Mouse (Mus musculus) limb, embryonic 13.5 days (tissue): Measurements from ENCODE around the gene Chd2. TPM values are rescaled to one million over a fixed set of nuclear protein-coding genes. Genes with fewer than 3 reads are reported as not detected.
A peak's percentile ranks its signal among the peaks of the same experiment; 100 is the strongest.

Experiments
- ATAC-seq: fragments of 200-750 bp; cut with Nextera tagmentation; 2 replicates; pipeline ENCODE4 v1.8.0; 2017; ENCODE audit warnings: low read depth, moderate number of reproducible peaks, moderate TSS enrichment; ENCODE audit not compliant: low FRiP score
- H3K27ac ChIP-seq: fragments of 300-500 bp; sonication (generic); 2 replicates; pipeline ENCODE4 v1.5.1; 2015; ENCODE audit warnings: inconsistent platforms, mild to moderate bottlenecking, moderate library complexity
- H3K27me3 ChIP-seq: fragments of 300-500 bp; sonication (generic); 2 replicates; pipeline ENCODE4 v1.6.1; 2015; ENCODE audit warnings: mild to moderate bottlenecking, inconsistent platforms
- H3K36me3 ChIP-seq: fragments of 300-500 bp; sonication (generic); 2 replicates; pipeline ENCODE4 v1.6.1; 2015; ENCODE audit warnings: inconsistent platforms, mild to moderate bottlenecking, moderate library complexity
- H3K4me1 ChIP-seq: fragments of 300-500 bp; sonication (generic); 2 replicates; pipeline ENCODE4 v1.6.1; 2015; ENCODE audit warnings: inconsistent platforms
- H3K4me2 ChIP-seq: fragments of 300-500 bp; sonication (generic); replicated peaks from 2 replicates; pipeline ENCODE4 v1.6.1; 2015; ENCODE audit warnings: inconsistent platforms, mild to moderate bottlenecking, moderate library complexity
- H3K4me3 ChIP-seq: fragments of 300-500 bp; sonication (generic); 2 replicates; pipeline ENCODE4 v1.5.1; 2015; ENCODE audit warnings: moderate library complexity, mild to moderate bottlenecking, inconsistent platforms
- H3K9ac ChIP-seq: fragments of 300-500 bp; sonication (generic); 2 replicates; pipeline ENCODE4 v1.6.1; 2015; ENCODE audit warnings: mild to moderate bottlenecking, inconsistent platforms
- H3K9me3 ChIP-seq: fragments of 300-500 bp; sonication (generic); 2 replicates; pipeline ENCODE4 v1.6.1; 2016; ENCODE audit warnings: inconsistent platforms
- WGBS: fragments of 180-500 bp; shearing (Covaris S2); methylation state at CpG from one replicate; pipeline ENCODE4 v1.1.7; 2015; 5-methylcytosine and 5-hydroxymethylcytosine counted together
- polyA plus RNA-seq: library from polyadenylated mRNA; unstranded; fragments of >200 nt; fragmentation: Nextera tagmentation; extraction: Ambion mirVana; gene quantifications from 2 replicates; pipeline ENCODE4 v1.2.1, GENCODE M21; 2015

The Chd2 gene
- polyA plus RNA-seq, 1 experiment from 2014 or later, result 66.3 TPM

DNA sequence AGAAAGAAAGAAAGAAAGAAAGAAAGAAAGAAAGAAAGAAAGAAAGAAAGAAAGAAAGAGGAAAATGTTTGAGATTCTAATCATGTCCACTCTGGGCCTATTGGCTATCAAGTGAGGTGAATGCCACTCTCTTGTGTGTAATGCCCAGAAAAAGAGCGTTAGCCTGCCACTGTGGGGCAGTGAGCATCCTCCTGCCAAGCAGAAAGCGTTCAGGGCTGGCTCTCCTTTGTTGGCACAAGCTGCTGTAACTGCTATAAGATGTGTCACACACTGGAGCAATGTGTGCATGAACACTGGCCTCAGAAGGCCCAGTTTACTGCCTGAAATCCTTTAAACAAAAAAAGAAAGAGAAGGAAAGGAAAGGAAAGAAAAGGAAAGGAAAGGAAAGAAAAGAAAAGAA is 139.5 kb downstream of the Chd2 start:
- Histone ChIP-seq H3K27me3 (no peaks in the 10 kb centered on the region), H3K36me3 (peaks cover 48% of the 10 kb centered on the region), H3K4me2 (no peak overlapping the region), H3K27ac (no peak overlapping the region), H3K4me1 (peaks cover 60% of the 10 kb centered on the region), H3K9ac (no peak overlapping the region), H3K4me3 (no peak overlapping the region), H3K9me3 (peaks cover 10% of the 10 kb centered on the region)
- ATAC-seq, result no peak
- 59% methylated on average over 2 of the region's 2 CpGs for WGBS

DNA sequence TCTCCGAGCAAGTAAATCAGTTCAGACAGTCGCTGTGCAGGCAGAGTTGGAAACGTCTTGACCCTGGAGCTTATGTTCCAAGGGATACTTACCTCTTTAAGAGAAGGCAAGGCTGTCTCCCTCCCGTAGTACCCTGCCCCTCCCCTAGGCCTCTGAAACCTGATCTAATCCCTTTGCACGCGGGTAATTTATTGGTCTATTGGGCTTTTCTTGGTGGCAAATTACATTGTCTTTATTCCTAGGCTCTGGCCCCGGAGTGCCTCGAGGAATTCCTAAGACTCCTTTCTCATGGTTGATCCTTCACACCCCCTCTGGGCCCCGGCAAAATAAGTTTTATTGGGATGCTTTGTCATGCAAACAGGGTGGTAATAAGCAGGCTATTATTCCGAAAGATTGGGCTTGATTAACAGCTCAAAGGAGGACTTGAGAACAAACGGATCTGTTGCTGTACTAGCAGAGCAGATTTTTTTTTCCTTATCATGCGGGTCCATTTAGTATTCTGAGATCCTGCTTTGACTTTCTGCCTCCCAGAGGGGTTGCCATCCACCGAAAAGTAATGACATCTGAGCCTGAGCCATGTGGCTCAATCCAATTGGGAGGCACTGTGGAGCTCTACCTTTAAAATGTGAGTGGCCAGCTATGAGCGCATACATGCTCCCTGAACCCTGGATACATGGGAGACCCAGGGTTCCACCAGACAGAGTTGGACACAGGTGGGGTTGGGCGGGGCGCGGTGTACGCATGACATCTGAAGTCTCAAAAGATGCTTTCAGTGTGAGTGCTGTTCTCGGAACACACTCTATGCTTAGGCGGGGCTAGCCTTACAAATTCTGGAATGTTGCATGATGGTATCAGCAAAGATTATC is 141.3 kb downstream of the Chd2 start:
- no peak overlapping the region for H3K27ac ChIP-seq
- no peaks in the 10 kb centered on the region for H3K27me3 ChIP-seq
- H3K36me3 ChIP-seq, result peaks cover 29% of the 10 kb centered on the region
- H3K9ac ChIP-seq, result no peak overlapping the region; the same call in 1 of the 2 replicates
- no peaks in the 10 kb centered on the region for H3K9me3 ChIP-seq
- WGBS, result 15% methylated on average over 20 of the region's 20 CpGs
- H3K4me2 ChIP-seq, result peak overlapping the region; percentile 65
- H3K4me3 ChIP-seq, result peak overlapping the region; percentile 32
- ATAC-seq, result peak; percentile 57
- H3K4me1 ChIP-seq, result peaks cover 77% of the 10 kb centered on the region

DNA sequence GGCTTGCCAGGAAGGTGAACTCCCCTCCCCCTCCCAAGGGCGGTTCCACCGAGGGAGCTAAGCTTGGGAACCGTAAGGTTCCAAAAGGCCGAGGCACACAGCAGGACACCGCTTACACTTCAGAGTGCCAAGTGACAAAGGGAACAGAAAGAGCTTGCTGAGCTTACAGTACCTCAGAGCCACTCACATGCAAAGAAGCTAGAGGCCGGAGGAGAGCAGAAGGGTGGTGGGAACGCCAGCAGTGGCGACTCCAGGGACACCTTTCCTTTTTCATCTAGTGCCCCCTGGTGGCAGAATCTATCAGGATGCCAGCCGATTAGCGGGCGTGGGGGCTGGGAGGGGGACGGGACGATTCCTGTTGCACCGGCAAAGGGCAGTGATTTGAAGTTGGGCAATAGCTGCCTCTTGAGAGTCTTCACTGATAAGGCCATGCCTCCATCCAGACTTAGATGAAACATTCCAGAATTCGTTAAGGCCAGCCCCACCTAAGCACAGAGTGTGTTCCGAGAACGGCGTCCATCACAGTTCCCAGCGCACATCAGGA is 142.1 kb downstream of the Chd2 start:
- peak; percentile 55 for ATAC-seq
- Histone ChIP-seq H3K27me3 (no peaks in the 10 kb centered on the region), H3K4me3 (peak overlapping the region; percentile 32), H3K27ac (peak overlapping the region; percentile 23; the same call in 1 of the 2 replicates), H3K9ac (peak overlapping the region; percentile 50), H3K9me3 (no peaks in the 10 kb centered on the region), H3K4me1 (peaks cover 84% of the 10 kb centered on the region), H3K36me3 (peaks cover 29% of the 10 kb centered on the region), H3K4me2 (peak overlapping the region; percentile 65)
- WGBS, result 1% methylated on average over 19 of the region's 19 CpGs

DNA sequence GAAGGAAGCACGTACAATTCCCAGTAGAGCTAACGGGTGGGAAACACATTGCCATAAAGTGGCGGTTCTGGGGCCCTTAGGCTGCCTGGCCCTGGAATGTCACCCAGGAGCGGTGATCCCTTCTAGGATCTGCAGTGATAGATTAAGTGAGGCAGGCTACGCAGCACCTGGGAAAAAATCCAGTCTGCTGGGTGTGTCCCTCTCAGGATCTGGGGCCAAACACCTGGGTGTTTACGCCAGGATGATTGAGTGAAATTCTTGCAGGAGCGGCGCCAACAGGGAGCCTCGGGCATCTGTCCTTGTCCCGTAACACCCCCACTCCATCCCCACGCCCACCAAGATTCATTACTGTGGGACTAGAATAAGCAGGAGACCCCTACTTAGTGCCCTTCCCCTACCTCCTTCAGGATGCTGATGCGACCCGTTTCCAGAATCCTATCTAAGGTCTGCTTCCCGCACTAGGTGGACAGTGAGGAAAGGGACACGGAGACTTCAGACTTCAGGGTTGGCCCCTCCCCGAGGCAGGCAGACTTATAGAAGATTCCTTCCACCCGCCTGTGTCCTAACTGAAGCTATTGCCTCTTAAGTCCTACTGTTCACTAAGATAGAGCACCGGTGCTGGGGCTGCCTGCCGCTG is 142.7 kb downstream of the Chd2 start:
- no peak for ATAC-seq
- H3K4me2 ChIP-seq, result peak overlapping the region; percentile 65
- H3K4me3 ChIP-seq, result peak overlapping the region; percentile 32
- peaks cover 90% of the 10 kb centered on the region for H3K4me1 ChIP-seq
- peaks cover 23% of the 10 kb centered on the region for H3K36me3 ChIP-seq
- H3K27me3 ChIP-seq, result no peaks in the 10 kb centered on the region
- whole genome bisulfite sequencing, result 9% methylated on average over 19 of the region's 19 CpGs
- H3K9me3 ChIP-seq, result no peaks in the 10 kb centered on the region
- H3K27ac ChIP-seq, result peak overlapping the region; percentile 23; the same call in 1 of the 2 replicates
- peak overlapping the region; percentile 50 for H3K9ac ChIP-seq

DNA sequence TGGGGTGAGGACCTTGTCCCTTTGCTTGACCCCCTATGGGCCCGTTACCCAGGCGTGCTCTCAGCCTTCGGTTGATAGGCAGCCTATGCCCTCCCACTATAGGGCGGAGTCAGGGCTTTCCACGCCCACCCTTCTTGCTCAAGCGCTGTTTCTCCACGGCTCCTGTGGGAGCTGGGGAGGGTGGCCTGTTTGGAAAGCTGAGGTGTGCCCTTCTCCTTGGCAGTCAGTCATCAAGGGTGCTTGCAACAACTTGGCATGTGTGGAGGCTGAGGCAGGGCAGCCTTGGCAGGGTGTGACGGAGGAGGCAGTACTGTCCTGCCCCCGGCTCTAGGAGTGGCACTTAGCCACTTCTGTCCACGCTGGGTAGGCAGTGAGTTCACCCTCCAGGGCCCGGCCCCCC is 143.3 kb downstream of the Chd2 start:
- Histone ChIP-seq H3K9ac (peak overlapping the region; percentile 50; the same call in 1 of the 2 replicates), H3K27ac (no peak overlapping the region), H3K4me3 (peak overlapping the region; percentile 32), H3K4me1 (peaks cover 90% of the 10 kb centered on the region), H3K4me2 (peak overlapping the region; percentile 65), H3K9me3 (no peaks in the 10 kb centered on the region), H3K36me3 (peaks cover 19% of the 10 kb centered on the region), H3K27me3 (no peaks in the 10 kb centered on the region)
- 8% methylated on average over 11 of the region's 11 CpGs for WGBS
- 0 out of 2 replicates have a peak, but pooled peaks have one; percentile 9 for ATAC-seq

DNA sequence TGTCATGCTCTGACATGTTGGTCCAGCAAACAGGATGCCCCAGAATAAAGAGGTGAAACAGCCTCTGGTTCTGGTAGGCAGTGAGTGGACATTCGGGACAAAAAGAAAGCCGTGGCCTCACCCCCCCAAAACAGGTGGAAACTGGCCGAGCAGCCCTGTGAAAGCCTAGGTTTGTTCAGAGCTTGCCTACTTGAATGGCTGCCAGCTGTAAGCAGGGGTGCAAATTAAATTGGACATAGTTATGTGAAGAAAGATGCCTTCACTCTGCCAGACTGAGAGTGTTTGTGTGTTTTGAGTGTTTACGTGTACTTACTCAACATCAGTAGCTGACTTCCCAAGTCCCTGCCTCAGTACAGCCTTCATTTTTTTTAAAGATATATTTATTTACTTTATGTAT is 147.6 kb downstream of the Chd2 start:
- Histone ChIP-seq H3K4me1 (peaks cover 81% of the 10 kb centered on the region), H3K27ac (peak overlapping the region; percentile 99; the same call in 1 of the 2 replicates), H3K4me3 (peak overlapping the region; percentile 90), H3K9ac (peak overlapping the region; percentile 96), H3K36me3 (peaks cover 19% of the 10 kb centered on the region), H3K27me3 (no peaks in the 10 kb centered on the region), H3K9me3 (no peaks in the 10 kb centered on the region), H3K4me2 (peak overlapping the region; percentile 92)
- 34% methylated on average over 4 of the region's 4 CpGs for WGBS
- no peak for ATAC-seq

DNA sequence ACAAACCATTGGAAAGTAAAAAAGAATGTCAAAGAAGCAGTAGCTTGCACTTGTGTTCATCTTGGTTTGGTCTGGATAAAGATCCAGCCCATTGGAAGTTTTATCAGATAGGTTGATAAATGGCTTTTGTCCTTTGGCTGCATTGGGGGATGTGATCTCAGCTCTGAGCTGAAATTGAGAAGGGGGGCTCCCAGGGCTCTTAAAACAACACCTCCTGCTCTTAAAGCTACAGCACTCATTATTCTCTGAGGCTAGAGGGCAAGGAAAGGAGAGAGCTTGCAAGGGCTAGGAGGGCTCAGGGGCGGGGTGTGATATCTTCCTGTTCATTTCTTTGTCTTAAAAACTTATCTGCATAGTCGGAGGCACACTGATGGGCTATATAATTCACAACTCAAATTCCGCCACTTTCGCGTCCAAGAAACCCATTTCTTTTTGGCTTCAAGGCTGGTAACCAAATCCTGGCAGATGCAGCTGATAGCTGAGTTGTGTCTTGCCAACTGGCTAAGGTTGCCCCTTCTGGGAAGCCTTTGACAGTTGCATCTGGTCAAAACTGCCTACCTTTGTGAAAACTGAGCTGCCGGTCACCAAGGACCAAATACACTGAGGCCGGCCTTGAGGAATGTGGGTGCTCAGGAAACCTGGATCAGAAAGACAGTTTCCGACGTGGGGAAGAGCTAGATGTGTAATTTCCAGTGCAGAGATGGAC is 148.2 kb downstream of the Chd2 start:
- Histone ChIP-seq H3K36me3 (peaks cover 18% of the 10 kb centered on the region), H3K27me3 (no peaks in the 10 kb centered on the region), H3K4me3 (peak overlapping the region; percentile 90), H3K4me1 (peaks cover 76% of the 10 kb centered on the region), H3K4me2 (peak overlapping the region; percentile 92), H3K9me3 (no peaks in the 10 kb centered on the region), H3K9ac (peak overlapping the region; percentile 96), H3K27ac (peak overlapping the region; percentile 99; the same call in 1 of the 2 replicates)
- WGBS, result 31% methylated on average over 9 of the region's 9 CpGs
- ATAC-seq, result no peak

DNA sequence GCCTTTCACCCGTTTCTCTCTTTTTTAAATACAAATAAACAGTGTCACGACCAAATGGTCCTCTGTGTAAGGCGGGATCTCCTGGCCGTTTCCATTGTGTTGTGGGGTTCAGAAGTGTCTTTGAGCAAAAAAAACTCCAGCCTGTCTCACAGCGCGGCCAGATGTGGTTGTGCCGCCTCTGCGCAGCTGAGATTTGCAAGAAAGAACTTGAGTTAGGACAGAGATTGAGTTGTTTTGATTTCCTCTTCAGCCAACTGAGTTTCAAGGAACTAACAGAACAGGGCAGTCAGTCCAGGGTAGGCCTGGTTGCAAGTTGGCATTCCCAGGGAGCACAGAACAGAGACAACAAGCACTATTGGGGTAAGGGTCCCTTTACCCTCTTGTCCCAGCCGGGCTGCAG is 149.3 kb downstream of the Chd2 start:
- Histone ChIP-seq H3K9me3 (no peaks in the 10 kb centered on the region), H3K9ac (peak overlapping the region; percentile 96), H3K36me3 (peaks cover 7% of the 10 kb centered on the region), H3K4me2 (peak overlapping the region; percentile 92), H3K4me3 (peak overlapping the region; percentile 90), H3K27ac (peak overlapping the region; percentile 99), H3K4me1 (peaks cover 65% of the 10 kb centered on the region), H3K27me3 (no peaks in the 10 kb centered on the region)
- ATAC-seq, result no peak
- WGBS, result under 1% methylated on average over 9 of the region's 9 CpGs

DNA sequence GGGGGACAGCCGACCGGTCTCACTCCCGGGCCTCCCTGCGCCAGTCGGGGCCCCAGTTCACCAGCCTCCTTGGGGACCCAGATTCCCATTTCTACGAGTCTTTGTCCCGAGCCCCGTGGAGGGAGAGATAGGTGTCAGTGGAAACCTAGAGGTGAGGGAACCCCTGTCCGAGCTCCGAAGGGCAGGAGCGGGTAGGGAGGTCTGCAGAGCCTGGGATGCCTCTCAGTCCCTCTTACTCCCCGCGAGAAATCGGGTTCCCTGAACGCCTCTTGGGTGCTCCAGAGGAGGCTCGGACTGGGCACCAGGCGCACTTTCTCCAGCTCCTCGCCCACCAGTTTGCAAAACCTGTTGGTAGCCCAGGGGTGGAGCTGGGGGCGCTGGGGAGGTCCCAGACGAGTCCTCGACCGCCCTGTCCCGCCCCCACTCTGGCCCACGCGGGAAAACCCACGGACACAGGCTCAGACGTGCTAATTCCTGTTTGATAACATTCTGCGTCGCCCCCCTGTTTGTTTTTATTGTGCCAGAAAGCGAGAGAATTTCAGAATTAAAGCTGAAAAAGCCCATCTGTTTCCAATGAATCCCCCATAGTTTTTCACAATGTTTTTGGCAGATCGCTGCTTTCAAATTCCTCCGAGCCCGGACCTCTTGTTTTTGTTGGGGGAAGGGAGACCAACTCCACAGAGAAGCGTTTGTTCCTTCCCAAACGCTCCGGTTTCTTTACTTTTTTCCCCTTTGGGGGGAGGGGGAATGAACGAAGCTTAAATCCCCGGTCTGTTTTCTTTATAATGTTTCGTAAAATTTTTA is 149.9 kb downstream of the Chd2 start:
- H3K4me3 ChIP-seq, result peak overlapping the region; percentile 90
- peak overlapping the region; percentile 99 for H3K27ac ChIP-seq
- H3K4me2 ChIP-seq, result peak overlapping the region; percentile 92
- no peaks in the 10 kb centered on the region for H3K9me3 ChIP-seq
- no peaks in the 10 kb centered on the region for H3K27me3 ChIP-seq
- under 1% methylated on average over 39 of the region's 39 CpGs for WGBS
- peaks cover 59% of the 10 kb centered on the region for H3K4me1 ChIP-seq
- peak overlapping the region; percentile 96 for H3K9ac ChIP-seq
- peak; percentile 19; the same call in 1 of the 2 replicates for ATAC-seq
- H3K36me3 ChIP-seq, result peaks cover 6% of the 10 kb centered on the region; the same call in 1 of the 2 replicates

DNA sequence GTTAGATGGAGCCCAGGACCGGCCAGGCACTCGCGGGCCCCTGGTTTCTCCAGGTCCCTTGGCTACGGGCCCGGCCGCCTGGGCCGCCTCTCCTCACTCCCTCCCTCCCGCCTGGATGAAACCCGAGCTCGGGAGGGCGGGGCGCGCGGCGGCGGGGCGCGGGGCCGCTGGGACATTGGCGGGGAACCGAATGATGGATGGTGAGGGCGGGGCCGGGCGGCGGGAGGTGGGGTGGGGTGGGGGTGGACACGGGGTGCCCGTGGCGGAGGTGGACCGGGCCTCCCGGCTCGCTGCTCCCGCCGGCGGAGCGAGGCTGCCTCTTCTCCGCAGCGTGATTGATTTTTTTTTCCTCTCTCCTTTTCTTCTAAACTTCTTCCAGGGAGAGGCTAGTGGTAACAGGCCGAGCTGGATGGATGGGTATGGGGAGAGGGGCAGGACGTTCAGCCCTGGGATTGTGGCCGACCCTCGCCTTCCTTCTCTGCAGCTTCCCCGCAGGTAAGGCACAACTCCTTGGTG is 150.6 kb downstream of the Chd2 start:
- peaks cover 53% of the 10 kb centered on the region for H3K4me1 ChIP-seq
- peak overlapping the region; percentile 99 for H3K27ac ChIP-seq
- under 1% methylated on average over 29 of the region's 42 CpGs for WGBS
- no peaks in the 10 kb centered on the region for H3K9me3 ChIP-seq
- H3K4me2 ChIP-seq, result peak overlapping the region; percentile 92
- peaks cover 6% of the 10 kb centered on the region; the same call in 1 of the 2 replicates for H3K36me3 ChIP-seq
- no peaks in the 10 kb centered on the region for H3K27me3 ChIP-seq
- peak; percentile 87 for ATAC-seq
- H3K9ac ChIP-seq, result peak overlapping the region; percentile 96
- H3K4me3 ChIP-seq, result peak overlapping the region; percentile 90
